Mouse (Mus musculus) liver, embryonic 11.5 days (tissue): Measurements from ENCODE around the gene Sparc. TPM values are rescaled to one million over a fixed set of nuclear protein-coding genes. Genes with fewer than 3 reads are reported as not detected.

ENCODE experiments used
- ATAC-seq: fragments of 200-750 bp; cut with Nextera tagmentation; replicated peaks from 2 replicates; pipeline ENCODE4 v1.8.0; 2017; ENCODE audit warnings: moderate number of reproducible peaks, mild to moderate bottlenecking, moderate TSS enrichment, moderate library complexity; ENCODE audit not compliant: low FRiP score
- DNase-seq: peaks from one replicate; pipeline ENCODE4 v3.0.0-alpha.2; 2017; ENCODE audit warnings: low spot score
- H3K27ac ChIP-seq: fragments of 300-500 bp; sonication (generic); 2 replicates; pipeline ENCODE4 v1.5.1; 2014; ENCODE audit warnings: mild to moderate bottlenecking, low read depth, low read length, control low read depth
- H3K27me3 ChIP-seq: fragments of 300-500 bp; sonication (generic); replicated peaks from 2 replicates; pipeline ENCODE4 v1.6.1; 2014; ENCODE audit warnings: low read length, mixed read lengths; ENCODE audit not compliant: control insufficient read depth, insufficient read depth
- H3K36me3 ChIP-seq: fragments of 300-500 bp; sonication (generic); 2 replicates; pipeline ENCODE4 v1.6.1; 2014; ENCODE audit warnings: mild to moderate bottlenecking, low read length, moderate library complexity, mixed read lengths; ENCODE audit not compliant: control insufficient read depth, insufficient read depth
- H3K4me1 ChIP-seq: fragments of 300-500 bp; sonication (generic); replicated peaks from 2 replicates; pipeline ENCODE4 v1.6.1; 2014; ENCODE audit warnings: low read length, mixed read lengths; ENCODE audit not compliant: control insufficient read depth, insufficient read depth
- H3K4me2 ChIP-seq: fragments of 300-500 bp; sonication (generic); 2 replicates; pipeline ENCODE4 v1.6.1; 2014; ENCODE audit warnings: mild to moderate bottlenecking, control low read depth, moderate library complexity
- H3K4me3 ChIP-seq: fragments of 300-500 bp; sonication (generic); 2 replicates; pipeline ENCODE4 v1.5.1; 2014; ENCODE audit warnings: low read depth, low read length, control low read depth
- H3K9ac ChIP-seq: fragments of 300-500 bp; sonication (generic); 2 replicates; pipeline ENCODE4 v1.6.1; 2014; ENCODE audit warnings: low read depth, low read length, control low read depth
- H3K9me3 ChIP-seq: fragments of 300-500 bp; sonication (generic); 2 replicates; pipeline ENCODE4 v1.6.1; 2016; ENCODE audit warnings: low read length, inconsistent platforms, mixed read lengths; ENCODE audit not compliant: control insufficient read depth
- WGBS: fragments of 180-500 bp; shearing (Covaris S2); extraction: QIAGEN DNeasy Blood & Tissue Kit; methylation state at CpG from one replicate; pipeline ENCODE4 v1.1.7; 2014; 5-methylcytosine and 5-hydroxymethylcytosine counted together
- polyA plus RNA-seq: library from polyadenylated mRNA; unstranded; fragments of >200 nt; fragmentation: Nextera tagmentation; extraction: Ambion mirVana; gene quantifications from 2 replicates; pipeline ENCODE4 v1.2.1, GENCODE M21; 2014

Gene Sparc
- polyA plus RNA-seq, 1 experiment from 2014 or later: 334 TPM

- Histone ChIP-seq H3K27ac (no peak overlapping the region), H3K4me2 (no peak overlapping the region), H3K4me3 (no peak overlapping the region), H3K4me1 (peaks cover 4% of the 10 kb centered on the region; the same call in 1 of the 2 replicates), H3K9me3 (no peaks in the 10 kb centered on the region), H3K36me3 (peaks cover 6% of the 10 kb centered on the region; the same call in 1 of the 2 replicates), H3K27me3 (no peaks in the 10 kb centered on the region), H3K9ac (no peak overlapping the region)
- 69% methylated on average over 4 of the region's 4 CpGs for WGBS
- ATAC-seq: no peak
- DNase-seq: no peak
These were observed 27.3 kb upstream of the Sparc start for GRCm38 (mm10) chr11:55450311-55450710.

- 0 out of 2 replicates have a peak, but pooled peaks cover 4% of the 10 kb centered on the region for H3K4me1 ChIP-seq
- 0 out of 2 replicates have a peak overlapping the region, but pooled peaks have one; percentile 13 for H3K27ac ChIP-seq
- DNase-seq (no peak), ATAC-seq (no peak)
- H3K9me3 ChIP-seq: no peaks in the 10 kb centered on the region
- no peak overlapping the region for H3K4me2 ChIP-seq
- H3K9ac ChIP-seq: no peak overlapping the region
- H3K4me3 ChIP-seq: no peak overlapping the region
- WGBS: 57% methylated on average over 7 of the region's 7 CpGs
- H3K36me3 ChIP-seq: peaks cover 6% of the 10 kb centered on the region; the same call in 1 of the 2 replicates
- no peaks in the 10 kb centered on the region for H3K27me3 ChIP-seq
These were observed 26.5 kb upstream of the Sparc start for GRCm38 (mm10) chr11:55449531-55449930.

- WGBS: 31% methylated on average over 4 of the region's 4 CpGs
- H3K36me3 ChIP-seq: peaks cover 4% of the 10 kb centered on the region; the same call in 1 of the 2 replicates
These were observed 23.6 kb upstream of the Sparc start for GRCm38 (mm10) chr11:55446579-55446978.

GRCm38 (mm10) chr11:55444772-55445171 is 21.8 kb upstream of the Sparc start:
- no peak overlapping the region for H3K4me3 ChIP-seq
- no peak overlapping the region for H3K4me2 ChIP-seq
- 0 out of 2 replicates have a peak, but pooled peaks cover 2% of the 10 kb centered on the region for H3K4me1 ChIP-seq
- 0% methylated on average over 1 of the region's 1 CpGs for WGBS
- no peaks in the 10 kb centered on the region for H3K27me3 ChIP-seq
- DNase-seq (no peak), ATAC-seq (0 out of 2 replicates have a peak, but pooled peaks have one; percentile 21)
- no peak overlapping the region for H3K9ac ChIP-seq
- H3K27ac ChIP-seq: no peak overlapping the region
- H3K9me3 ChIP-seq: no peaks in the 10 kb centered on the region
- H3K36me3 ChIP-seq: no peaks in the 10 kb centered on the region; the same call in 1 of the 2 replicates

More at GRCm38 (mm10) chr11:55446579-55446978, 23.6 kb upstream of the Sparc start:
- no peak overlapping the region for H3K27ac ChIP-seq
- no peak overlapping the region for H3K4me2 ChIP-seq
- no peaks in the 10 kb centered on the region for H3K9me3 ChIP-seq
- ATAC-seq (peak; percentile 53; the same call in 1 of the 2 replicates), DNase-seq (peak; percentile 52)
- H3K4me1 ChIP-seq: 0 out of 2 replicates have a peak, but pooled peaks cover 2% of the 10 kb centered on the region
- H3K27me3 ChIP-seq: no peaks in the 10 kb centered on the region
- no peak overlapping the region for H3K9ac ChIP-seq
- H3K4me3 ChIP-seq: no peak overlapping the region

- Histone ChIP-seq H3K4me2 (no peak overlapping the region), H3K9me3 (no peaks in the 10 kb centered on the region), H3K36me3 (no peaks in the 10 kb centered on the region), H3K4me1 (no peaks in the 10 kb centered on the region), H3K4me3 (no peak overlapping the region), H3K27ac (no peak overlapping the region), H3K9ac (no peak overlapping the region), H3K27me3 (no peaks in the 10 kb centered on the region)
- DNase-seq (no peak), ATAC-seq (no peak)
- 66% methylated on average over 5 of the region's 5 CpGs for WGBS
These were observed 16.7 kb upstream of the Sparc start for GRCm38 (mm10) chr11:55439718-55440117.

GRCm38 (mm10) chr11:55438031-55438430 is 15.0 kb upstream of the Sparc start:
- H3K4me3 ChIP-seq: no peak overlapping the region
- H3K9ac ChIP-seq: no peak overlapping the region
- no peak for DNase-seq
- no peak overlapping the region for H3K4me2 ChIP-seq
- no peaks in the 10 kb centered on the region for H3K36me3 ChIP-seq
- H3K27ac ChIP-seq: no peak overlapping the region
- H3K27me3 ChIP-seq: no peaks in the 10 kb centered on the region
- no peaks in the 10 kb centered on the region for H3K9me3 ChIP-seq
- ATAC-seq: no peak
- WGBS: 52% methylated on average over 4 of the region's 4 CpGs
- no peaks in the 10 kb centered on the region for H3K4me1 ChIP-seq

- no peak overlapping the region for H3K4me2 ChIP-seq
- no peak overlapping the region for H3K27ac ChIP-seq
- H3K4me1 ChIP-seq: no peaks in the 10 kb centered on the region
- ATAC-seq (no peak), DNase-seq (no peak)
- WGBS: 75% methylated on average over 6 of the region's 6 CpGs
- no peak overlapping the region for H3K9ac ChIP-seq
- H3K36me3 ChIP-seq: no peaks in the 10 kb centered on the region
- no peak overlapping the region for H3K4me3 ChIP-seq
- H3K9me3 ChIP-seq: no peaks in the 10 kb centered on the region
- H3K27me3 ChIP-seq: no peaks in the 10 kb centered on the region
These were observed 13.1 kb upstream of the Sparc start for GRCm38 (mm10) chr11:55436089-55436488.

- no peak overlapping the region for H3K9ac ChIP-seq
- no peaks in the 10 kb centered on the region for H3K36me3 ChIP-seq
- ATAC-seq: no peak
- H3K27ac ChIP-seq: no peak overlapping the region
- H3K4me1 ChIP-seq: peaks cover 5% of the 10 kb centered on the region; the same call in 1 of the 2 replicates
- H3K9me3 ChIP-seq: no peaks in the 10 kb centered on the region
- H3K4me2 ChIP-seq: no peak overlapping the region
- H3K27me3 ChIP-seq: no peaks in the 10 kb centered on the region
- WGBS: 27% methylated on average over 3 of the region's 3 CpGs
- DNase-seq: no peak
- H3K4me3 ChIP-seq: no peak overlapping the region
These were observed 10.0 kb upstream of the Sparc start for GRCm38 (mm10) chr11:55432981-55433380.

- Histone ChIP-seq H3K36me3 (no peaks in the 10 kb centered on the region), H3K27me3 (no peaks in the 10 kb centered on the region), H3K9ac (no peak overlapping the region), H3K9me3 (no peaks in the 10 kb centered on the region), H3K27ac (no peak overlapping the region), H3K4me2 (no peak overlapping the region), H3K4me1 (peaks cover 5% of the 10 kb centered on the region; the same call in 1 of the 2 replicates), H3K4me3 (no peak overlapping the region)
- DNase-seq (no peak), ATAC-seq (no peak)
- 81% methylated on average over 2 of the region's 2 CpGs for WGBS
These were observed 7.0 kb upstream of the Sparc start for GRCm38 (mm10) chr11:55429973-55430372.
